Mouse (Mus musculus) MEL (cell line): ENCODE measurements around the gene Mia. TPM values are rescaled to one million over a fixed set of nuclear protein-coding genes. Genes with fewer than 3 reads are reported as not detected.

Source experiments
- DNase-seq: peaks from one replicate; pipeline ENCODE4 v3.0.0; 2011; ENCODE audit warnings: low read depth, low spot score
- H3K27ac ChIP-seq: 2 replicates; pipeline ENCODE4 v1.5.1; 2012; ENCODE audit warnings: low read depth, mild to moderate bottlenecking, control low read depth, low read length, moderate library complexity; ENCODE audit not compliant: control insufficient read depth
- H3K27me3 ChIP-seq, 2 experiments: fragments of 150-350 bp in 1 of 2; sonication (generic) in 1 of 2; 2 replicates each; pipeline ENCODE4 v1.6.1; 2012; ENCODE audit warnings: low read length in 2 of 2, mild to moderate bottlenecking in 2 of 2, improper control_type of control experiment in 1 of 2, moderate library complexity in 1 of 2; ENCODE audit not compliant: insufficient read depth in 2 of 2, control insufficient read depth in 1 of 2
- H3K36me3 ChIP-seq, 2 experiments: 2 replicates each; pipeline ENCODE4 v1.6.1; 2012 to 2014; ENCODE audit warnings: low read length in 2 of 2, improper control_type of control experiment in 1 of 2, inconsistent platforms in 1 of 2, mild to moderate bottlenecking in 1 of 2; ENCODE audit not compliant: insufficient read depth in 2 of 2, control insufficient read depth in 1 of 2
- H3K4me1 ChIP-seq, 2 experiments: fragments of 150-350 bp in 1 of 2; sonication (generic) in 1 of 2; 2 replicates each; pipeline ENCODE4 v1.6.1; 2012; ENCODE audit warnings: low read length in 2 of 2, improper control_type of control experiment in 1 of 2, mild to moderate bottlenecking in 1 of 2; ENCODE audit not compliant: insufficient read depth in 2 of 2, control insufficient read depth in 1 of 2
- H3K4me3 ChIP-seq, 2 experiments: fragments of 150-350 bp in 1 of 2; sonication (generic) in 1 of 2; 2 replicates each; pipeline ENCODE4 v1.5.1; 2012; ENCODE audit warnings: low read depth in 2 of 2, low read length in 2 of 2, mild to moderate bottlenecking in 2 of 2, moderate library complexity in 2 of 2, control low read depth in 1 of 2, improper control_type of control experiment in 1 of 2; ENCODE audit not compliant: control insufficient read depth in 1 of 2, insufficient read depth in 1 of 2
- H3K79me2 ChIP-seq: 2 replicates; pipeline ENCODE4 v1.6.1; 2012; ENCODE audit warnings: mild to moderate bottlenecking, low read length, moderate library complexity; ENCODE audit not compliant: control insufficient read depth, poor library complexity, insufficient read depth
- H3K9ac ChIP-seq: 2 replicates; pipeline ENCODE4 v1.6.1; 2012; ENCODE audit warnings: low read depth, mild to moderate bottlenecking, control low read depth, low read length, moderate library complexity; ENCODE audit not compliant: control insufficient read depth, poor library complexity, severe bottlenecking
- H3K9me3 ChIP-seq: fragments of 150-350 bp; sonication (generic); replicated peaks from 2 replicates; pipeline ENCODE4 v1.6.1; 2012; ENCODE audit warnings: mild to moderate bottlenecking, low read length, improper control_type of control experiment, moderate library complexity; ENCODE audit not compliant: insufficient read depth
- BHLHE40 ChIP-seq: IDR thresholded peaks from 2 replicates; pipeline ENCODE4 v1.6.1; 2012; ENCODE audit warnings: low read depth, mild to moderate bottlenecking, inconsistent platforms, low read length, improper control_type of control experiment, borderline replicate concordance
- CHD2 ChIP-seq: IDR thresholded peaks from 2 replicates; pipeline ENCODE4 v1.6.1; 2011; ENCODE audit warnings: low read length, improper control_type of control experiment
- CTCF ChIP-seq, 3 experiments: IDR thresholded peaks in 2 of 3; conservative IDR thresholded peaks in 1 of 3; 2 replicates each; pipeline ENCODE4 v1.5.1; 2011 to 2012; ENCODE audit warnings: low read length in 3 of 3, low read depth in 2 of 3, mild to moderate bottlenecking in 2 of 3, improper control_type of control experiment in 1 of 3, inconsistent platforms in 1 of 3, mixed read lengths in 1 of 3, moderate library complexity in 1 of 3; ENCODE audit not compliant: control insufficient read depth in 1 of 3, insufficient read depth in 1 of 3, poor library complexity in 1 of 3, severe bottlenecking in 1 of 3
- EP300 ChIP-seq, 2 experiments: IDR thresholded peaks; 2 replicates each; pipeline ENCODE4 v1.6.1; 2011; ENCODE audit warnings: improper control_type of control experiment in 2 of 2, low read length in 2 of 2, low read depth in 1 of 2, mild to moderate bottlenecking in 1 of 2
- GABPA ChIP-seq: IDR thresholded peaks from 2 replicates; pipeline ENCODE4 v1.6.1; 2012; ENCODE audit warnings: low read depth, mild to moderate bottlenecking, inconsistent platforms, low read length, improper control_type of control experiment, moderate library complexity
- GATA1 ChIP-seq: IDR thresholded peaks from 2 replicates; pipeline ENCODE4 v1.6.1; 2011; ENCODE audit warnings: low read depth, low read length, improper control_type of control experiment
- KAT2A ChIP-seq: conservative IDR thresholded peaks from 2 replicates; pipeline ENCODE4 v1.6.1; 2012; ENCODE audit warnings: low read depth, low read length, improper control_type of control experiment, inconsistent platforms
- MAZ ChIP-seq: IDR thresholded peaks from 2 replicates; pipeline ENCODE4 v1.6.1; 2012; ENCODE audit warnings: low read depth, mild to moderate bottlenecking, inconsistent platforms, low read length, improper control_type of control experiment
- MEF2A ChIP-seq: IDR thresholded peaks from 2 replicates; pipeline ENCODE4 v1.6.1; 2014; ENCODE audit warnings: low read depth, mild to moderate bottlenecking, inconsistent platforms, low read length, improper control_type of control experiment; ENCODE audit not compliant: poor library complexity, insufficient replicate concordance, severe bottlenecking; ENCODE audit errors: extremely low read depth
- MXI1 ChIP-seq: IDR thresholded peaks from 2 replicates; pipeline ENCODE4 v1.6.1; 2011; ENCODE audit warnings: mild to moderate bottlenecking, low read depth, low read length, improper control_type of control experiment
- MYC ChIP-seq: IDR thresholded peaks from 2 replicates; pipeline ENCODE4 v1.6.1; 2011; ENCODE audit warnings: low read depth, mild to moderate bottlenecking, low read length, improper control_type of control experiment, moderate library complexity
- RAD21 ChIP-seq: IDR thresholded peaks from 2 replicates; pipeline ENCODE4 v1.6.1; 2011; ENCODE audit warnings: mild to moderate bottlenecking, low read depth, low read length, improper control_type of control experiment
- SIN3A ChIP-seq: IDR thresholded peaks from 2 replicates; pipeline ENCODE4 v1.6.1; 2012; ENCODE audit warnings: low read length, improper control_type of control experiment, inconsistent platforms
- TBP ChIP-seq: IDR thresholded peaks from 2 replicates; pipeline ENCODE4 v1.8.0; 2011; ENCODE audit warnings: low read depth, low read length, improper control_type of control experiment
- TCF12 ChIP-seq: IDR thresholded peaks from 2 replicates; pipeline ENCODE4 v1.6.1; 2014; ENCODE audit warnings: low read depth, mild to moderate bottlenecking, inconsistent platforms, low read length, improper control_type of control experiment, moderate library complexity
- USF1 ChIP-seq: IDR thresholded peaks from 2 replicates; pipeline ENCODE4 v1.6.1; 2014; ENCODE audit warnings: low read depth, mild to moderate bottlenecking, inconsistent platforms, low read length, improper control_type of control experiment, moderate library complexity
- ZNF384 ChIP-seq: IDR thresholded peaks from 2 replicates; pipeline ENCODE4 v1.6.1; 2012; ENCODE audit warnings: low read depth, mild to moderate bottlenecking, inconsistent platforms, low read length, improper control_type of control experiment
- polyA plus RNA-seq, 2 experiments: library from polyadenylated mRNA; stranded (reverse) in 1 of 2; unstranded in 1 of 2; fragments of >175 nt in 1 of 2; fragments of >200 nt in 1 of 2; gene quantifications; 2 replicates each; pipeline versions ENCODE4 v1.2.1 to v1.2.4; 2012; ENCODE audit warnings: low replicate concordance in 2 of 2, low read depth in 1 of 2; ENCODE audit not compliant: insufficient read length in 2 of 2, insufficient read depth in 1 of 2, missing spikeins in 1 of 2
- total RNA-seq: library from RNA; depleted of rRNA; stranded (reverse); fragments of 300-350 nt; gene quantifications from 2 replicates; pipeline ENCODE4 v1.2.3, GENCODE M21; 2012

Mia gene
- total and polyA plus RNA-seq, 3 experiments, result 2.1 to 2.8 TPM; not detected in 1

DNA sequence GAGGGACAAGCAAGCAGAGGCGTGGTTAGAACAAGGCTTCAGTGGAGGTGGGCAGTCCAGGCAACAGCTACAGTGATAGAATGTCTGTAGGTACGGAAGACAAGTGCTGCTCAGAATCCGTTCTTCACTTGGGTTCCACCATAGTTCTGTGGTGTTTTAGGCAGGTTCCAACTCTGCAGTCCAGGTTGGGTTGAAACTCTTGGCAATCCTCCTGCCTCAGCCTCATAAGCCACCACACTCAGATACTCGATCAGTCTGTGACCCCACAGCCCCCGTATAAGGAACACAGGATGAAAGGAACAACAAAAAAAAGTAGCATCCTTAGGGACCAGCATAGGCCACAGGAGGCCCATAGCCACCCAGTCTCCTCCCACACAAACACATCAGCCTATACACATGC is 11.5 kb upstream of the Mia start:
- H3K4me1 ChIP-seq, result peaks cover 6 to 11% of the 10 kb centered on the region in 2 experiments; a peak in 3 of 4 replicates
- no peaks in the 10 kb centered on the region for H3K9me3 ChIP-seq
- peaks cover 16 to 26% of the 10 kb centered on the region in 2 experiments for H3K36me3 ChIP-seq
- TF ChIP-seq USF1, result no peak
- TF ChIP-seq MEF2A, result no peak
- TF ChIP-seq CHD2, result no peak
- TF ChIP-seq TCF12, result no peak
- no peak for TF ChIP-seq EP300 (IDR thresholded peaks at IDR 0.05; ENCODE audit: low read depth in 1 of 2, low read length in 2 of 2)
- no peak for TF ChIP-seq SIN3A
- TF ChIP-seq CTCF (IDR thresholded peaks at IDR 0.05 in 2 of 3, conservative IDR thresholded peaks at IDR 0.05 in 1 of 3; ENCODE audit: control insufficient read depth in 1 of 3, insufficient read depth in 1 of 3, low read depth in 2 of 3, low read length in 3 of 3, poor library complexity in 1 of 3, severe bottlenecking in 1 of 3), result no peak
- TF ChIP-seq RAD21, result no peak
- no peak for TF ChIP-seq KAT2A
- H3K4me3 ChIP-seq, result no peak overlapping the region
- no peak overlapping the region for H3K27ac ChIP-seq
- no peaks in the 10 kb centered on the region for H3K27me3 ChIP-seq
- no peak overlapping the region for H3K9ac ChIP-seq
- DNase-seq, result no peak
- peaks cover 29% of the 10 kb centered on the region for H3K79me2 ChIP-seq

DNA sequence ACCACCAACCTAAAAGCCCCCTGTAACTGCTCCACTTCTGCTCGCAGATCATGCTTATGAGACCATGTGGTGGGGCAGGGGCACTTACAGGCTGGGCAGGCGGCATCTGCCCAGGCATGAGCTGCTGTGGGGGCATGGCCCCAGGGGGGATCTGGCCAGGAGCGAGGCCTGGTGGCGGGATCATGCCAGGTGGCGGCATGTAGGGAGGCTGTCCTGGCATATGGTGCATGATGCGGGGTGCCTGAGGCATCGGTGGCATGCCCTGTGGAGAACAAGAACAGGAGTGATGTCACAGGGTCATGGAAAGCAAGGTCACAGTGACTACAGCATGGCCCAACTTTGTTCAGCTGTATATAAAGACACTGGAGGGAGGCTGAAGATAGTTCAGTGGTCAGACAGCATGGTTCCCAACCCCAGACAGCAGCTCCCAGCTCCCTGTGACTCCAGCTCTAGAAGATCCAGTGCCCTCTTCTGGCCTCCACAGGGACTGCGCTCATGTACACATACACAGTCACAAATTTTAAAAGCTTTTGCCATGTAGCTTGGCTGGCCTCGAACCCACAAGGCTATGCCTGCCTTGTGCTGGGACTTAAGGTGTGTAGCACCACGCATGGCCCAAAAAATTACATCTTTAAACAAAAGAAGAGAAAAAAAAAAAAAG is 8.4 kb upstream of the Mia start:
- H3K27me3 ChIP-seq, result no peaks in the 10 kb centered on the region
- H3K9ac ChIP-seq, result no peak overlapping the region
- no peaks in the 10 kb centered on the region for H3K9me3 ChIP-seq
- DNase-seq, result peak; percentile 49
- peaks cover 15% of the 10 kb centered on the region for H3K79me2 ChIP-seq
- TF ChIP-seq EP300 (IDR thresholded peaks at IDR 0.05; ENCODE audit: low read depth in 1 of 2, low read length in 2 of 2) (no peak), CTCF (IDR thresholded peaks at IDR 0.05 in 2 of 3, conservative IDR thresholded peaks at IDR 0.05 in 1 of 3; ENCODE audit: control insufficient read depth in 1 of 3, insufficient read depth in 1 of 3, low read depth in 2 of 3, low read length in 3 of 3, poor library complexity in 1 of 3, severe bottlenecking in 1 of 3) (peak; percentile 28 to 50 (median 44); a peak in 5 of 6 replicates)
- TF ChIP-seq, all 39 proteins: peak for 1
- peaks cover 0 to 1% of the 10 kb centered on the region in 2 experiments; a peak in 2 of 4 replicates for H3K4me1 ChIP-seq
- H3K4me3 ChIP-seq, result no peak overlapping the region
- peaks cover 6 to 19% of the 10 kb centered on the region in 2 experiments for H3K36me3 ChIP-seq
- H3K27ac ChIP-seq, result no peak overlapping the region

DNA sequence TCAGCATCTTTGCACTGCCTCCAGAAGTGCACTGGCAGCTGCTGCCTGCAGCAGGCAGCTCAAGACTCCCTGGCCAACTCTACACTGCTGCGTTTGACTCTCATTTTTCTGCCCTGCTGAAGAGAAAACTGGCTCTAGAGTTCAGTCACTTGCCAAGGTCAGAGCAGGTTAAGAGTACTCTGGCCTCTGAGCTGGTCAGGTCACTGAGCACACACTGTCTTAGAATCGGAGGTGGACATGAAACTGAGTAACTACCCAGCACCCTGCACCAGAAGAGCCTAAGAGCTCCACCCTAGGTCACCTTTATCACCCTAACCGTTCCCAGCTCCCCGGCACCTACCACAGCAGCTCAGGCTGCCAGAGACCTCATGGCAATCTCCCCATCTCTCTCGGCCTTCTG is 5.0 kb upstream of the Mia start:
- H3K4me1 ChIP-seq, result no peaks in the 10 kb centered on the region
- H3K4me3 ChIP-seq, result no peak overlapping the region
- DNase-seq, result no peak
- H3K27me3 ChIP-seq, result no peaks in the 10 kb centered on the region
- TF ChIP-seq MXI1 (no peak), GABPA (no peak), KAT2A (no peak), BHLHE40 (no peak), ZNF384 (no peak), EP300 (IDR thresholded peaks at IDR 0.05; ENCODE audit: low read depth in 1 of 2, low read length in 2 of 2) (no peak), MAZ (no peak), GATA1 (no peak), MYC (no peak), TBP (no peak)
- H3K36me3 ChIP-seq, result peaks cover 0 to 10% of the 10 kb centered on the region in 2 experiments; a peak in 2 of 4 replicates
- H3K9ac ChIP-seq, result no peak overlapping the region
- no peaks in the 10 kb centered on the region for H3K79me2 ChIP-seq
- no peak overlapping the region for H3K27ac ChIP-seq
- H3K9me3 ChIP-seq, result no peaks in the 10 kb centered on the region
